Comparison of ENCODE assay signal across 9 mouse cellular contexts in genomic region chr6:99968889-99969288, GRCm38 (mm10).
A peak's percentile ranks its signal among the peaks of the same experiment; 100 is the strongest.
DNase-seq lines count a peak whose midpoint lies in the region; ATAC-seq and TF ChIP-seq lines count a peak whose summit lies in the region.
"Had no signal": no experiment of that assay in that cellular context is flagged by ENCODE, and none has a peak within 500 bp of the region (broad histone marks: within the 10 kb centered on the region; RNA-seq: fewer than 3 reads in every experiment).

No protein-coding gene starts in this region.

- H3K27ac ChIP-seq in intestine, embryonic 15.5 days, result 0 out of 2 replicates have a peak overlapping the region, but pooled peaks have one; percentile 1
- H3K27ac ChIP-seq in intestine, postnatal 0 days (ENCODE audit: low read depth, low read length), result no peak overlapping the region
- H3K27ac ChIP-seq in stomach, embryonic 16.5 days (ENCODE audit: low read length), result peak overlapping the region; percentile 71; the same call in 1 of the 2 replicates

- H3K4me2 ChIP-seq in intestine, embryonic 15.5 days (replicated peaks), result no peak overlapping the region
- H3K4me2 ChIP-seq in intestine, postnatal 0 days (replicated peaks; ENCODE audit: low read depth), result no peak overlapping the region
- H3K4me2 ChIP-seq in stomach, embryonic 16.5 days (ENCODE audit: low read depth, low read length), result no peak overlapping the region

- H3K9ac ChIP-seq in intestine, embryonic 15.5 days, result no peak overlapping the region
- H3K9ac ChIP-seq in intestine, postnatal 0 days (ENCODE audit: low read depth, low read length), result no peak overlapping the region
- no peak overlapping the region for H3K9ac ChIP-seq in stomach, embryonic 16.5 days (ENCODE audit: low read length)

- H3K9me3 ChIP-seq in intestine, embryonic 15.5 days, result no peaks in the 10 kb centered on the region
- H3K9me3 ChIP-seq in intestine, postnatal 0 days (ENCODE audit: control insufficient read depth), result no peaks in the 10 kb centered on the region
- H3K9me3 ChIP-seq in stomach, embryonic 16.5 days (replicated peaks; ENCODE audit: control insufficient read depth, low read length), result no peaks in the 10 kb centered on the region; the same call in 1 of the 2 replicates

- no peaks in the 10 kb centered on the region for H3K27me3 ChIP-seq in intestine, embryonic 15.5 days (replicated peaks)
- no peaks in the 10 kb centered on the region for H3K27me3 ChIP-seq in intestine, postnatal 0 days (replicated peaks; ENCODE audit: control insufficient read depth, insufficient read depth, low read length)
- H3K27me3 ChIP-seq in stomach, embryonic 16.5 days (ENCODE audit: control insufficient read depth, insufficient read depth, low read length), result no peaks in the 10 kb centered on the region

- 0 out of 2 replicates have a peak, but pooled peaks cover 5% of the 10 kb centered on the region for H3K4me1 ChIP-seq in intestine, embryonic 15.5 days (replicated peaks)
- H3K4me1 ChIP-seq in intestine, postnatal 0 days (replicated peaks; ENCODE audit: control insufficient read depth, insufficient read depth, low read length), result no peaks in the 10 kb centered on the region
- H3K4me1 ChIP-seq in stomach, embryonic 16.5 days (ENCODE audit: control insufficient read depth, insufficient read depth, low read length), result peaks cover 8% of the 10 kb centered on the region

- 54% methylated on average over 5 of the region's 5 CpGs for WGBS in intestine, embryonic 15.5 days
- WGBS in intestine, postnatal 0 days, result 59% methylated on average over 5 of the region's 5 CpGs
- 44% methylated on average over 5 of the region's 5 CpGs for WGBS in stomach, embryonic 16.5 days

- H3K4me3 ChIP-seq in intestine, embryonic 15.5 days (replicated peaks), result no peak overlapping the region
- H3K4me3 ChIP-seq in intestine, postnatal 0 days (ENCODE audit: low read depth, low read length), result no peak overlapping the region
- no peak overlapping the region for H3K4me3 ChIP-seq in stomach, embryonic 16.5 days (replicated peaks; ENCODE audit: low read length)

- no peaks in the 10 kb centered on the region for H3K36me3 ChIP-seq in intestine, embryonic 15.5 days
- H3K36me3 ChIP-seq in intestine, postnatal 0 days (ENCODE audit: control insufficient read depth, insufficient read depth), result no peaks in the 10 kb centered on the region
- no peaks in the 10 kb centered on the region for H3K36me3 ChIP-seq in stomach, embryonic 16.5 days (ENCODE audit: control insufficient read depth, insufficient read depth, low read length)
- H3K36me3 ChIP-seq: G1E had no signal

- ATAC-seq in intestine, embryonic 15.5 days, result peak; percentile 49
- no peak for ATAC-seq in intestine, postnatal 0 days
- peak; percentile 81 for ATAC-seq in stomach, embryonic 16.5 days (ENCODE audit: insufficient read depth, low FRiP score)
- ATAC-seq in granulocyte monocyte progenitor cell, adult 5-6 weeks (replicated peaks; ENCODE audit: poor library complexity, severe bottlenecking), result no peak

- no peak for TF ChIP-seq CTCF in intestine, postnatal 0 days (IDR thresholded peaks at IDR 0.05; ENCODE audit: low read depth)

- DNase-seq in cerebellum, postnatal 4 days (ENCODE audit: low spot score in 2 of 2), result peak; percentile 72 to 94
- peak; percentile 18 for DNase-seq in heart, postnatal 25 days (ENCODE audit: low spot score)
- peak; percentile 98 for DNase-seq in left cerebral cortex, postnatal 4 days
- no peak for DNase-seq in embryo, embryonic 9.5 days (ENCODE audit: extremely low spot score)

- intact Hi-C loops in heart, postnatal 25 days (cut with DNase I), result no loop called here
- intact Hi-C loops in left cerebral cortex, postnatal 4 days (cut with DNase I), result no loop called here

Comparison
In these comparisons a context has a peak if more than half of its experiments do, and no peak if none do; other contexts are left out.
1. ATAC-seq: peak in intestine, embryonic 15.5 days (single experiment) and stomach, embryonic 16.5 days (single experiment); none in intestine, postnatal 0 days (single experiment) and granulocyte monocyte progenitor cell, adult 5-6 weeks (single experiment).